Mouse (Mus musculus) embryo, embryonic 9.5 days (tissue): ENCODE measurements around the gene Nkx2-5.
A peak's percentile ranks its signal among the peaks of the same experiment; 100 is the strongest.

Experiments
- DNase-seq: peaks from one replicate; pipeline ENCODE4 v3.0.0-alpha.2; 2017; ENCODE audit errors: extremely low spot score

Gene Nkx2-5

DNA sequence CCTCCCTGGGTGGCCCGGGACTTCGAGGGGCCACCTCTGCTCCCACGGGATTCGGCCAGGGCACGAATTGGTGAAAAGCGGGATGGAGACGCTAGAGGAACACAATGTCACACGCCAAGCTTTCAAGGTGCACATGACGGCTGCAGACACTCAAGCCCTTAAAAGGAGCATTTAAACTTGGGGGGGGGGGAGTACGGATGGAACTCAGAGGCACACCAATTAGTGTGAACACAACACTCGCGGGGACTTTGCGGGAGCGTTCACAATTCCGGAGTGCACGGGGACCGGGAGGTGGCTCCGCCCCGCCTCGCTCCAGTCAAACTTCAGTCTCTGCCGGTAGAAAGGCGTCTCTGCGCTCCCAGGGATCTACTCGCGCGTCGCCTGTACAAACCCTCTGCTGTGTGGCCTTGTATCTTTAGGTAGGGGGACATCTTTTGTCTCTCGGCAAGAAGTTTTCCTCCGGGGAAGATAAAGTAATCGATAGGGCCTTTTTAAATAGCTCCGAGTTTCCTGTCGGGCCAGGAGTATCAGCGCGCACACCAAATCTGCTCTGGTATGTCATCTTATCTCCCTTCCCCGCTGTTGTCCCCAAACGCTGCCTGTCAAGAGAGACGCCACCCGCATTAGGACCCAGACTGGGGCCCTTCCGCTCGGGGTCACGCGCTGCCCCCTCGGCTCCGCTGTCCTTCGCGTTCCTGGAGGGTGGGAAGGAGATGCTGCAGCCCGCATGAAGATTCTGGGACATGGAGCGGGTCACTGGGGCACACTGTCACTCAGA lies 5.7 kb upstream of the Nkx2-5 start:
- DNase-seq, result peak; percentile 52

DNA sequence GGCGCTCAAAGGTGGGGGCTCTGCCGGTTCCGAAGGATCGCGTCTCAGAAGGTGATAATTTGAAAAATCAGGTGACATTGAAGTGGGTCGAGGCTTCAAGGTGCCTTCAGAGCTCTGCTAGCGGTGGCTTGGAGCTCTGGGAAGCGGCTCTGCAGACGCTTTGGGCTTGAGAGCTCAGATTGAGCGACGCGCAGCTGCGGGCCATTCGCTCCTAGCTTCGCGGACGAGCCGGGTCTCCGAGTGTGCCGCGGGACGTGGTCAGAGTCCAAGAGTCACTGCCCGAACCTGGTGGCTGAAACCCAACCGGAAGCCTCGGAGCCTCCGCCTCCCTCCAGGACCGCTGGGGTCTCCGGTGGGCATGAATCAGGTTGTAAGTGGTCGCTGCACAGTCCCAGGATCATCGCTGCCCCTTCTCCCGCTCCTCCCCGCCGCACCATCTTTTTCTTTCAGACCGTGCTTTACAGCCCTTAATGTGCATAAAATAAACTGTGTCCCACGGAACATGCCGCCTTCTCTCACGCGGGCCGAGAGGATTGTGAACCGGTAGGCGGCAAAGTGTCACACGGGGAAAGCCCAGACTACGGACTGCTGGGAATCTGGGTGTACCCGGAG lies 5.0 kb upstream of the Nkx2-5 start:
- peak; percentile 65 for DNase-seq

DNA sequence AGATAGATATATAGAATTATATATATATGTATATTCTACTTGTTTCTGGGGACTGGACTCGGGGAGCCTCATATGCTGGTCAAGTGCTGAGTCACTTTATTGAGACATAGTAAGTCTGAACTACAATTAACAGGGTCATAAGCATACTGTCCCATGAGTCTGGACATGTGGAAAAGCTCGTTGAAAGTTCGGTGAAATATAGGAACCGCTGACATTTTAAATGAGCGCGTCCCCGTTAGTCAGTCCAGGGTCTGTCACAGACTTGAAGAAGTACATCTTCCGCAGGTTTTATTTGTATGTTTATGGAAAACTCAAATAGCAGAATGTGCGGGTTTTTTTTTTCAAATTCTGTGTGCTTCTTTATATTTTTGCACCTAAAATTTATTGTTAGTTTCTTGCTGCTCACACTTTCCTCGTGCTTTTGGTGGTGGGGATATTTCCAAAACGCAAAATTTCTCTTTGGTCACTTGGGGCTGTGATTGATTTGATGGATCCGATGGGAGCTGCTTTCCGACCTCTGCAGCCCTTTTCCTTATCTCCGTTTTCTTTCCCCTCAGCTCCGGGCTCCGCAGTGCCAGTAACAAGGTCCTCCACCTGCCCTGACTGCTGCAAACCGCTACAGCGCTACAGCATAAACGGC lies 4.4 kb upstream of the Nkx2-5 start:
- no peak for DNase-seq

DNA sequence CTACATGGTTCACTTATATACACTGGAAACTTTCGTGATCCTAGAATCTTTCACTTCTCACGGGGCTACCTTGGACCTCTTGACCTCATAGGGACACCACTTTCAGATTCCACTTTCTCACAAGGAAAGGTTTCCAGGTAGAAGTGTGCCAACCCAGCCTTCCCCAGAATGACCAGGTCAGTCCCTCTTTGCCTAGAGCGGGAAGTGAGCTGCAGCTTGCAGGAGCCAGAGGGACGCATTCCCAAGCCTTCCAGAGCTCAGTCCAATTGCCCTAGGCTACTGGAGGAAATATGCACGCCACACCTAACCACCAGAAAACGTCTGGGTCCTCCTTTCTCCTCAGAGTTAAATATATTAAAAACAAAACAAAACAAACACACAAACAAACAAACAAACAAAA lies 3.4 kb upstream of the Nkx2-5 start:
- no peak for DNase-seq

DNA sequence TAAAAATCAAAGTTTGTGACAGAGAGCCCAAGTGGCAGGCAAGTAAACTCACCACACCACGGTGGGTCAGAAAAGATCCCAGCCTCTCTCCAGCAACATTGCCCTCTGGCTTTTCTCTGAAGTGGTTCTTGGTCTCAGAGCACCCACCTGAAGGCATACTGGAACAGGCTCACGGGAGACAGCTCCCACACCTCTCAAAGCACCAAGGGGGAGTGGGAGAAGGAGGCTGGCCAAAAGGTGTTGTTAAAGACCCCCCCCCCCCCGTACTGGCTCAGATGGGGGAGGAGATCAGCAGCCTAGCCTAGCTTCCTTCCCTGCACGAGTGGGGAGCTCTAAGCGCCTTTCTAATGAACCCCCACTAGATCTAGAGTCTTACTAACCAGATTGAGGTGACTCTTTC lies 3.0 kb upstream of the Nkx2-5 start:
- no peak for DNase-seq

DNA sequence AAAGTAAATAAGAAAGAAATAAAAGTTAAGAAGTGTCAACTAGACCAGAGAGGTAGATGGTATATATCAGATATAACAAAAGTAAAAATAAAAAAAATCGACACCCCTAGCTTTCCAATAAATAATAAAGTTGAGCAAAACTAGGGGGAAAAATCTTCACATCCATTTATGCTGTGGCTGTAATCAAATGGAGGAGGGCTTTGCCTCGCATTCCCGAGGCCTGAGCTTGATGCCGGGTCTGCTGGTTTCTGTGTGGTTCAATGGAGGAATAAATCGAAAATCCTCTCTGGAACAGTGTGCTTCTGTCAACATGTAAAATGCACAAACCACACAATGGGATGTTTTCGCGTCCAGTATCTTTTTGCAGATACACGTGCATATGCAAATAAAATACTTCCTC lies 1.6 kb upstream of the Nkx2-5 start:
- no peak for DNase-seq

DNA sequence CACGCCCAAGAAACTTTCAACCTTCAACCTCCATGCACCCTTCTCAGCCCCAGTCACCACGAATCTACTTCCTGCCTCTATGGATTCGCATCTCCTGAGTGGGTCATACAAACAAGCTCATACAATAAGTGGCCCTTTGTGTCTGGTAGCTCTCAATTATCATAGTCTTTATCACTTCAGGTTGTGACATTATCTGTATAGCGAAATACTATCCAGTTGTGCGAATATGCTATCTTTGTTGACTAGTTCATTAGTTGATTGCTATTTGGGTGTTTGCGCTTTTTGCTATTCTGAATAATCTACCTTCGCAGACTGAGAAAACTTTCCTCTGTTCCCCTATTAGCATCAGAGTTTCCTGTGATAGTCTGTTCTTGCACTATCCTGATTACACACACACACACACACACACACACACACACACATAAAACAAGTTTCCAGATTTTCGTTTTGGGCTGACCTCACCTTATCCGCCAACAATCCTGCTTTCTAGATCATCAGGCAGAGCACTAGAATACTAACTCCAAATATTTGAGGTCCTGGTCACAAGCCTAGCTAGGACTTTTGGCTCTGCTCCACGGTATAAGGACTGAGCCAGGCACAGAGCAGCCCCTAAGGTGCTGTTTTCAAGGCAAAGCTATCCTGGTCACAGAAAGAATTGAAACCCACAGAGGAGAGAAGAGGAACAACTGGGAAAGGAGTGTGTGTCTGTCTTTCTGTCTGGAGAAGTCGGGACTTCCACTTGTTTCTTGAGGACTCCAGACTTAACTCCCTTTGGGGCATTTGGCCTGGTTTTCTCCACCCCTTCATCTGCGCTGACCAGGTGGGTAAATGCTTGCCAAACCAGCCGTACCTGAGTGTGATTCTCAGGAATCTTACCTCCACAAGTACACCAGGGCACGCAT lies 591 bp upstream of the Nkx2-5 start:
- DNase-seq, result peak; percentile 37

DNA sequence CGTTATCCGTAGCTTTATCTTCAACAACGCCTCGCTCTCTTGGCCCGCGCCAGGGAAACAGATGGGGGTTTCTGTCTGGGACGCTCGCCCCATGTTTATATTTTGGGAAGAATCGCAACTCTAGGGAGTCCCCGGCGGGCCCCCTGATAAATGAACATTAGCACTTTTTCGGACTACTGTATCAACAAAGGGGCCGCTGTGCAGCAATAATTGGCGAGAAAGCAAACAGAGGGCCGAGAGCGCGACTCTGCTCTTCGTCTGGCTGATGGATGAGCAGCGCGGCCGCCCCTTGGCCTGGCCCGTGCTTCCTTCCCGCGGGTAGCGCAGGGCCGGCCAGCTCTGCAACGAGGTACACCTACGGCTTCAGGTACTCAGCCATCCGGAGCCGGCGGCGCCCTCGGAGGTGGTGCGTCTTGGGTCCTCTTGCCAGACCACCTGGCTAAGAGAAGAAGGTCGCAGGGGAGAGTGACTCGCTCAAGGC lies 398 bp downstream of the Nkx2-5 start:
- DNase-seq, result peak; percentile 65

DNA sequence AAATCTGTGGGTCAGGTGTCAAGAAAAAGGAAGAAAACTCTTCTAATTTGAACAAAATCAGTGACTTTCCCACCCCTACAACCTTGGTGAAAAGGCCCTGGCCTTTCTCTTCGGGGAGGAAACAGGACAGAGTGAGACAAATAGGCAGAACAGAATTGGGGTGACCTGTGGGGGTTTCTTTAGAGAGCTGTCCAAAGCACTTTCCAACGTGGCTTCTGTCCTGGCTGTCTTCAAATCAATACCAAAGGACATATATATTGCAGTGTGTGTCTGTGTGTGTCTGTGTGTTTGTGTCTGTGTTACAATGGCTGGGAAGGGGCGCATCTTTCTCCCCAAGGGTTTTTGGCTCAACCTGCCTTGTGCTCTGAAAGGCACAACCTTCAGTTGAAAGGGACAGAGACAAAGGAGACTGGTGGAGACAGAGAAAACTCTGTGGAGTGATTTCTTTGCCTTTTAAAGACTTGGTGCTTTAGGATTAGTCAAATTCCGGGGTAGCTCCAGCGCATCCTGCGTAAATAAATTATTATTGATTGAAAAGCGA lies 1.0 kb downstream of the Nkx2-5 start:
- DNase-seq, result peak; percentile 42

DNA sequence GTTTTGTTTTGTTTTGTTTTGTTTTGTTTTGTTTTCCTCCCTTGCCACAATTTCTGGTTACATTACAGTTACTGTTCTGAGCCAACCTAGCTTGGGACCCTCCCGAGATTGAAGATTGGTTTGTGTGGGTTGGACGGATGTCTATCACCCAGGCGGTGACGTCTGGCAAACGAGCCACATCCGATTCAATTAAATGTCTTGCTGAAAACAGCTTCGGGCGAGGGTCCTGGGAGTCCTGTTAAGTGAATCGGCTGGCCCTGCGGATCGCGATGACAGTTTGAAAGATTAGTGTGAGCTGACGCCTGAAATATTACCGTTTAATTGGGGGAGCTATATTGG lies 1.6 kb downstream of the Nkx2-5 start:
- DNase-seq, result peak; percentile 39

DNA sequence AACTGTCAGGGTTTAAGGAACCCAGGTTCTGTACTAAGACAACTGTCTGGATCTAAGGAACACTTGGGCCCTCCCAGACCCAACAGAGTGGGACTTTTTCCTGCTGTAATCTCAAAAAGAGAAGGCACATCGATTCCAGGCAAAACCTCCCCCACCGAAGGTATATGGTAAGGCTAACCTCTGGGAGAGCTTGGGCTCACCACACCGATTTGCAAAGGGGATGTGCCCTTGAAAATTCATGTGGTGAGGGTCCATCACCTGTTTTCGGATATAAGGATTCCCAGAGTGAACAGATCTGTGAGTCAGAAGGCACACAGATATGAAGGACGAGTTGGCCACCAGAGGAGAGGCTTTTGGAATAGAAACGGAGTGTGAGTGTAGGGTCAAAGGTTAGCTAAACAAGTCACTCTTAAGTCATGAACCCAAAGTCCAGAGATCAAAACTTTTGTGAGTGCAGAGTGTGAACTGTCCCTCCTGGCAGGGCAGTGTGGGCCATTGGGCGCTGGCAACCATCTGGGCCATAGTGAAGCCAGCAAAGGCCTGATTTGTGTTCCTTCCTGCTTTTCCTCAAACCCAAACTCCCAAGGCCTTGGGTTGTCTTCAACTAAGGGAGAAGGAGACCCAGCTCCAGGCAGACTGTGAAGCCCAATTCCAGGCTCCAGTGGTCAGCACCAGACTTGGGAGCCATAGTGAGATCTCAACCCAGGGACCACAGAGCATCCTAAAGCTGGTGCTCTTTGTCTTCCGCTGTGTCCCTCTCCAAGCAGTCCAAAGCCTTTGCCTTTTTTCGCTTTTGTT lies 2.2 kb downstream of the Nkx2-5 start:
- no peak for DNase-seq

DNA sequence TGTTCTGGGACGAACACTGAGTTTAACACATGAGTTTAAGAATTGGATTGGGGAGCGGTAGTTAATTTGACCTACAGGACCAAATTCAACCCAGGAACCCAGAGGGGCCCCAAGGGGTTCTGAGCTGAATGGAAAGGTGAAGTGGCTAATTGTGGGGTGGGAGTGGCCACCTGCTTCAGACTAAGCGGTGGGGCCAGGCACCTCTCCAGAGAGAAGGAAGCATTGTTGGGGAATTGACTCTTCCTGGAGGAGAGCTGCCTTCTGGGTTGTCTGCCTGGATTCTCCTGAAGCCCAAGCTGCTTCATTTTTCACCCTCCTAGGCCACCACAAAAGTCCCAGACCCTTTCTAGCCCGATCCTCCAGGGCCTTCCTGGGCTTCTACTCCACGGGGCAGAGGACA lies 2.8 kb downstream of the Nkx2-5 start:
- no peak for DNase-seq

DNA sequence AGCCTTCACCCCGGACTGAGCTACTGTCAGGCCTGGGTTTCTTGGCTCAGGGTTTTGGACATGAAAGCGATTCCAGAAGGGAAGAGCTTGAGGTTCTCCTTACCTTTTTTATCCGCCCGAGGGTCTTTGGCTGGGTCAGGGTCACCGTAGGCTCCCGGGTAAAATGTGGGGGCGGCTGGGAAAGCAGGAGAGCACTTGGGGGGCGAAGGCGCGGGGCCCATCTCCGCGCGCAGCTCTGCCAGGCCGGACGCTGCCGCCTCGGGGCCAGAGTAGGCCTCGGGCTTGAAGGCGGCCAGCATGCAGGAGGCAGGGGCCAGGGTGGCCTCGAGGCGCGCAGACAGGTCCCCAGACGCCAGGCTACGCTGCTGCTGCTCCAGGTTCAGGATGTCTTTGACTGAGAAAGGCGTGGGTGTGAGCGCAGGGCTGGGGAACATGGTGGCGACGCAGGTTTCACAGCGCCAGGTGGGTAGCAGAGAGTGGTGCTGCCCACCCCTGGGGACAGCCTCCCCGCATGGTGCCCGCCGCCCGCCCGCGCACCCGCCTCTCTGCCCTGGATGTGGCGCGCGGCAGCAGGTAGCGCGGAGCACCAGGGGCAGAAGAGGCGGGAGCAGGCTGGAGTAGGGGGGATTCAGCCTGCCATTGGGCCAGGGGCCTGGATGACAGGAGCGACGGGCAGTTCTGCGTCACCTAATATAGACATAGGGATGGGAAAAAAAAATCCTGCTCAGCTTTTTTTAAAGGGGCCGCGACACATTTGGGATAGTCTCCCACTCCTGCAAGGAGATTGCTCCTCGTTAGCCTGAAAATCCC lies 3.7 kb downstream of the Nkx2-5 start:
- DNase-seq, result peak; percentile 53

DNA sequence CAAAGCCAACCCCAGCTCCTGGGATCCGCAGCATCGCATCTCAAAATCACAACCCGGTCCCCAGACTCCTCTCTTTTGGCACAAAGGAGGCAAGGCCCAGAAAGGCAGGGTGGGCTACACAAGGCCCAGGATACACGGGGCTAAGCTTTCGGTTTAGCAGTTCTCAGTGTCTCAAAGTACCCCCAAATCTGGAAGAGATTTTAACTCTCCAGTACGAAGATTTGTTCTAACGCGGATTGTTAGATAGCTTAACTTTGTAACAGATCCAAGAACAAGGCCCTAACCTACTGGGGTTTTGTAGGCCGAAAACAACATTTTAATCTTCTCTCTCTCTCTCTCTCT lies 4.4 kb downstream of the Nkx2-5 start:
- no peak for DNase-seq

DNA sequence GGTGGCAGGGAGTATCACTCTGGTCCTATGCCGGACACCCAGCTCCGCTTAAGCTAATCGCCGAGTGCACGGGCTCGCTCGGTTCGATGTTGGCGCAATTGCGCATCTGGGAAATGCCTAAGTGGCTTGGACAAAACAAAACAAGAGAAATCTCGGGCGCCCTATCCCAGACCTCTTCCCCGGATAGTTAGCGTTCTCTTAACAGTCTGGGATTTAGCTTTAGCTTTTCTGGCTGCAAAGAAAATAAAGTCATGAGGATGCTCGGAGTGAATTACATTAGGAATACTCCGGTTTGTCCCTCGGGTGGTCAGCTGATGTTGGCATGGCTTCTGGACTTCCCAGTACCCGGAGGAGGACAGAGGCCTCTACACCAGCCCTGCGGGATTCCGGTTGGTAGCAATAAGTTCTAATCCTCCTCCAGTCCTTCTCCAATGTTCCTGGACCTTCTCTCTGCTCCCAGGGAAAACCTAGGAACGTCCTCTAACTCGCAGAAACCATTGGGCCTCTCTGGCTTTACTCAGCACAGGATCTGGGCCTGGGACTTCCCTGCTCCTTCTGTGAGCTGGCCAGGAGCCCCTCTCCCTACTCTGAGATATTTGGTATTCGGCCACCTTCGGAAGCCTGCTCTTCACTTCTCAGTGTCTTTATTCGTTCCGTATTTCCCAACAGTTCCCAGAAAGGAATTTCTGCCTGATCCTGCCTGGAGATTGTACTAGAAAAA lies 4.9 kb downstream of the Nkx2-5 start:
- peak; percentile 45 for DNase-seq

DNA sequence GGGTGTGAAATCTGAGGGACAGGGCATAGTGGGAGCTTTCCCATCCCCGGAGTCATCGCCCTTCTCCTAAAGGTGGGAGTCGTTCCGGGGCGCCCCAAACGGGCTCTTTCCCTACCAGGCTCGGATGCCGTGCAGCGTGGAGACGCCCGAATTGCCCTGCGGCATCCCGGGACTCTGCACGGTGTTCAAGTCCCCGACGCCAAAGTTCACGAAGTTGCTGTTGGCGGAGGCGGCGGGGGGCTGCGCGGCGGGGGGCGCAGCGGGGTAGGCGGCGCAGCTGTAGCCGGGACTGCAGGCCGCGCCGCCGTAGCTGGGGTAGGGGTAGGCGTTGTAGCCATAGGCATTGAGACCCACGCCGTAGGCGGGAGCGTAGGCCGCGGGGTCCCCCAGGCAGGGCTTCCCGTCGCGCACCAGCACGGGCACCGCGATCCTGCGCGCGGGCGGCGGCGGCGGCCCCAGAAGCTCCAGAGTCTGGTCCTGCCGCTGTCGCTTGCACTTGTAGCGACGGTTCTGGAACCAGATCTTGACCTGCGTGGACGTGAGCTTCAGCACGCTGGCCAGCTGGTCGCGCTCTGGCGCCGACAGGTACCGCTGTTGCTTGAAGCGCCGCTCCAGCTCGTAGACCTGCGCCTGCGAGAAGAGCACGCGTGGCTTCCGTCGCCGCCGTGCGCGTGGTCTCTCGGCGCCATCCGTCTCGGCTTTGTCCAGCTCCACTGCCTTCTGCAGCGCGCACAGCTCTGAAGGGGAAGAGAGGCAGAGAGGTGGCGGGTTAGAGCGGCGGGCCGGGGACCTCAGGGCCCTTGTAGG lies 5.7 kb downstream of the Nkx2-5 start:
- DNase-seq, result peak; percentile 47

DNA sequence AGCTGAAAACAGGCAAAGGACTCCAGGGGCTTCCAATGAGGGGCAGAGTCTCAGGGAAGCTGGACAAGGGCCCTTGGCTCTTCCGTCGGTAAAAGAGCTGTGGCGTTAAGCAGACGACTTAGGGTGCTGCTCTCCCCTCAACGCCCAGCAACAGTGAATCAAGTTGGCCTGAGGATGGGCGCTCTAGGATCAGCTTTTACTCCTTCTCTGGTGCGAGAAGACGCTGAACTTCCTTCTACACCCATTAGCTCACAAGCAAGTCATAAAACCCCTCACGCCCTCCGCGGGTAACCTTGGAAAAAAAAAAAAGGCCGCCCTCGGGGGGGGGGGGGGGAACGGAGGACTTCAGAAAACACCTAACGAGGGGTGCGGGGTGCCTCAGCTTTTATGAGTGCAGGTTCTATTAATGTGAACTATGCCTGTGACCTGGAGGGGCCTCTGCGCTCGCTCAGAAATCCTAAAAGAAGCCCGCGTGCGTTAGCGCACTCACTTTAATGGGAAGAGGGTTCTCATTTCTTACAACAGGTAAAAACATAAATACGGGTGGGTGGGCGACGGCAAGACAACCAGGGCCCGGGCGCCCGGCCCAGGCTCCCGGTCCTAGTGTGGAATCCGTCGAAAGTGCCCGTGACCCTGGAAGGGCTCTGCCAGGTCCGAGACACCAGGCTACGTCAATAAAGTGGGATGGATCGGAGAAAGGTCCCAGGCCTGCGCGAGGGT lies 6.5 kb downstream of the Nkx2-5 start:
- no peak for DNase-seq

DNA sequence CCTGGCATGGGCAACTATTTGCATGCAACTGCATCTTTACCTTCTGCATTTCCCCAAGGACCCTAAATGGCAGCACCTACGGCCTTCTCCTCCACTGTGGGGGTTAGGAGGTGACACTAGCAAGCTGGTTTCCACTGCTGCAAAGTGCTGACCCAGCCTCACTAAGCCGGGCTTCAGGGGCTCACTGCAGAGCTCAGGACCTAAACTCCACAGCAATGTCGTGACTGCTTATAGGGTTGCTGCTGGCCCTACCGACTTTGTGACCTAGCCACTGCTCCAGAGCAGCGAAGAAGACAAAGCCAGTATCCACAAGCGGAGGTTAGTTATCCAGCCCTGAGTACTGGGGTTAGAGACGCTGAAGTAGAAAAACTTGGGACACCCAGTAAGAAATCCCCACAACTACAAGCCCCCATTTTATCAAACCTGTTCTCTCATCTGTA lies 7.2 kb downstream of the Nkx2-5 start:
- DNase-seq, result no peak
